Mouse (Mus musculus): ENCODE measurements around the gene Gm3264. TPM values are rescaled to one million over a fixed set of nuclear protein-coding genes. Genes with fewer than 3 reads are reported as not detected.
"Not testable (repeated sequence)": the region's sequence is repeated elsewhere in the genome, so short reads cannot be mapped to it uniquely, and the experiment has no call there.

Gene Gm3264
- not detected in 2 replicates for total RNA-seq (2015; ENCODE audit: low replicate concordance)
- total RNA-seq (2017; ENCODE audit: low replicate concordance): not detected in 2 replicates

- ATAC-seq (replicated peaks; ENCODE audit: low FRiP score, poor library complexity, severe bottlenecking): not testable (repeated sequence)
Observed at GRCm38 (mm10) chr14:4855299-4855980, at the start of gene Gm3264. TSS of gene Gm3264 (plus strand) at chr14:4855576.

GRCm38 (mm10) chr14:4806421-4806820 is 49.0 kb upstream of the Gm3264 start:
- ATAC-seq (replicated peaks; ENCODE audit: low FRiP score, poor library complexity, severe bottlenecking): not testable (repeated sequence)

- not testable (repeated sequence) for ATAC-seq (replicated peaks; ENCODE audit: low FRiP score, poor library complexity, severe bottlenecking)
Observed at GRCm38 (mm10) chr14:4821950-4822349, 33.4 kb upstream of the Gm3264 start.

DNA sequence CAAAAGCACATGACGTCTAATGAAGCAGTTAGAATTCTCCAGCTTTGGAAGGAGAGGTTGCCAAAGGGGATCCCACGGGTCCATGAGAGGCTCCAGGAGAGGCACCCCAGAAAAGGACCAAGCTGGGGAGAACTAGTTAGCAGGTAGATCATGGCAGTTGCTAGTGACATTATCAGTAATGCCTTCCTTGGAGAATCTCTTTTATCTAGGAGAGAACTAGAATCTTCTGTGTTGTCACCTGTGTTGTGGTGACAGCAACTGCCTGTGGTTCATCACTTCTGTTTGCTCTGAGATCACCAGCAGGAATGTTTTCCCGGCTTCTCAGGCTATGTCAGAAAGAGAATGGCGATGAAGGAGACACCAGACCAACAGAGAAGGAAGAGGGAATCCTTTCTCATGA is 17.6 kb upstream of the Gm3264 start, which contains the start of gene Gm3269:
Gene Gm3269 (plus strand): TSS at position 301 of the 400 bp plus-strand sequence.
- not testable (repeated sequence) for ATAC-seq (replicated peaks; ENCODE audit: low FRiP score, poor library complexity, severe bottlenecking)

DNA sequence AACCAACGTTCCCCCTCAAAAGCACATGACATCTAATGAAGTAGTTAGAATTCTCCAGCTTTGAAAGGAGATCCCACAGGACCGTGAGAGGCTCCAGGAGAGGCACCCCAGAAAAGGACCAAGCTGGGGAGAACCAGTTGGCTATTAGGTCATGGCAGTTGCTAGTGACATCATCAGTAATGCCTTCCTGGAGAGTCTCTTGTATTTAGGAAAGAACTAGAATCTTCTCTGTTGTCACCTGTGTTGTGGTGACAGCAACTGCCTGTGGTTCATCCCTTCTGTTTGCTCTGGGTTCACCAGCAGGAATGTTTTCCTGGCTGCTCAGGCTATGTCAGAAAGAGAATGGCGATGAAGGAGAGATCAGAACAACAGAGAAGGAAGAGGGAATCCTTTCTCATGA is 36.7 kb downstream of the Gm3264 start, which contains the start of gene Gm3278:
Gene Gm3278 (plus strand): TSS at position 301 of the 400 bp plus-strand sequence.
- not testable (repeated sequence) for ATAC-seq (replicated peaks; ENCODE audit: low FRiP score, poor library complexity, severe bottlenecking)

Other genes starting within 250 kb of the Gm3264 start
- gene Gm8159, start 223.2 kb upstream of the Gm3264 start, total RNA-seq (2015; ENCODE audit: low replicate concordance): not detected in 2 replicates
- not detected in 2 replicates for gene Gm8159, start 223.2 kb upstream of the Gm3264 start, total RNA-seq (2017; ENCODE audit: low replicate concordance)
- gene Gm3239, start 191.4 kb upstream of the Gm3264 start, total RNA-seq (2015; ENCODE audit: low replicate concordance): not detected in 2 replicates
- gene Gm3239, start 191.4 kb upstream of the Gm3264 start, total RNA-seq (2017; ENCODE audit: low replicate concordance): not detected in 2 replicates
- gene Gm7876, start 146.3 kb upstream of the Gm3264 start, total RNA-seq (2015; ENCODE audit: low replicate concordance): not detected in 2 replicates
- not detected in 2 replicates for gene Gm7876, start 146.3 kb upstream of the Gm3264 start, total RNA-seq (2017; ENCODE audit: low replicate concordance)
- not detected in 2 replicates for gene Gm3252, start 128.8 kb upstream of the Gm3264 start, total RNA-seq (2015; ENCODE audit: low replicate concordance)
- not detected in 2 replicates for gene Gm3252, start 128.8 kb upstream of the Gm3264 start, total RNA-seq (2017; ENCODE audit: low replicate concordance)
- gene Gm9602, start 79.2 kb upstream of the Gm3264 start, total RNA-seq (2015; ENCODE audit: low replicate concordance): not detected in 2 replicates
- not detected in 2 replicates for gene Gm9602, start 79.2 kb upstream of the Gm3264 start, total RNA-seq (2017; ENCODE audit: low replicate concordance)
- gene Gm3269, start 17.5 kb upstream of the Gm3264 start, total RNA-seq (2015; ENCODE audit: low replicate concordance): not detected in 2 replicates
- not detected in 2 replicates for gene Gm3269, start 17.5 kb upstream of the Gm3264 start, total RNA-seq (2017; ENCODE audit: low replicate concordance)
- not detected in 2 replicates for gene Gm3278, start 36.8 kb downstream of the Gm3264 start, total RNA-seq (2015; ENCODE audit: low replicate concordance)
- not detected in 2 replicates for gene Gm3278, start 36.8 kb downstream of the Gm3264 start, total RNA-seq (2017; ENCODE audit: low replicate concordance)
- gene Gm8297, start 128.4 kb downstream of the Gm3264 start, total RNA-seq (2015; ENCODE audit: low replicate concordance): not detected in 2 replicates
- gene Gm8297, start 128.4 kb downstream of the Gm3264 start, total RNA-seq (2017; ENCODE audit: low replicate concordance): not detected in 2 replicates
- gene Gm3298, start 160.3 kb downstream of the Gm3264 start, total RNA-seq (2015; ENCODE audit: low replicate concordance): not detected in 2 replicates
- not detected in 2 replicates for gene Gm3298, start 160.3 kb downstream of the Gm3264 start, total RNA-seq (2017; ENCODE audit: low replicate concordance)
- not detected in 2 replicates for gene 4930555G01Rik, start 195.1 kb downstream of the Gm3264 start, total RNA-seq (2015; ENCODE audit: low replicate concordance)
- gene 4930555G01Rik, start 195.1 kb downstream of the Gm3264 start, total RNA-seq (2017; ENCODE audit: low replicate concordance): not detected in 2 replicates
- gene Gm8281, start 215.5 kb downstream of the Gm3264 start, total RNA-seq (2015; ENCODE audit: low replicate concordance): not detected in 2 replicates
- gene Gm8281, start 215.5 kb downstream of the Gm3264 start, total RNA-seq (2017; ENCODE audit: low replicate concordance): 0.39 TPM in 1 of 2 replicates, not detected in the other